Mouse (Mus musculus): ENCODE measurements around the gene Sla2. TPM values are rescaled to one million over a fixed set of nuclear protein-coding genes. Genes with fewer than 3 reads are reported as not detected.
"Not testable (repeated sequence)": the region's sequence is repeated elsewhere in the genome, so short reads cannot be mapped to it uniquely, and the experiment has no call there.

Gene Sla2
- polyA plus RNA-seq, 1 experiment = not detected

- Histone ChIP-seq H3K4me1 (ENCODE audit: control insufficient read depth, insufficient read depth, low read length) (peaks cover 12% of the 10 kb centered on the region), H3K4me3 (ENCODE audit: insufficient read depth, low read length) (no peak overlapping the region), H3K27ac (ENCODE audit: insufficient read depth, low read length) (no peak overlapping the region)
- TF ChIP-seq CTCF (IDR thresholded peaks at IDR 0.05; ENCODE audit: borderline replicate concordance, insufficient read depth, low read length) (no peak), POLR2A (IDR thresholded peaks at IDR 0.05; ENCODE audit: low read depth, low read length) (no peak)
Observed at GRCm38 (mm10) chr2:156843331-156843730, 43.7 kb downstream of the Sla2 start.

GRCm38 (mm10) chr2:156842711-156843110 is 44.3 kb downstream of the Sla2 start:
- peak overlapping the region; percentile 72 for H3K4me3 ChIP-seq (ENCODE audit: insufficient read depth, low read length)
- no peak overlapping the region for H3K27ac ChIP-seq (ENCODE audit: insufficient read depth, low read length)
- peaks cover 12% of the 10 kb centered on the region for H3K4me1 ChIP-seq (ENCODE audit: control insufficient read depth, insufficient read depth, low read length)
- no peak for TF ChIP-seq CTCF (IDR thresholded peaks at IDR 0.05; ENCODE audit: borderline replicate concordance, insufficient read depth, low read length)
- TF ChIP-seq POLR2A (IDR thresholded peaks at IDR 0.05; ENCODE audit: low read depth, low read length) = no peak

DNA sequence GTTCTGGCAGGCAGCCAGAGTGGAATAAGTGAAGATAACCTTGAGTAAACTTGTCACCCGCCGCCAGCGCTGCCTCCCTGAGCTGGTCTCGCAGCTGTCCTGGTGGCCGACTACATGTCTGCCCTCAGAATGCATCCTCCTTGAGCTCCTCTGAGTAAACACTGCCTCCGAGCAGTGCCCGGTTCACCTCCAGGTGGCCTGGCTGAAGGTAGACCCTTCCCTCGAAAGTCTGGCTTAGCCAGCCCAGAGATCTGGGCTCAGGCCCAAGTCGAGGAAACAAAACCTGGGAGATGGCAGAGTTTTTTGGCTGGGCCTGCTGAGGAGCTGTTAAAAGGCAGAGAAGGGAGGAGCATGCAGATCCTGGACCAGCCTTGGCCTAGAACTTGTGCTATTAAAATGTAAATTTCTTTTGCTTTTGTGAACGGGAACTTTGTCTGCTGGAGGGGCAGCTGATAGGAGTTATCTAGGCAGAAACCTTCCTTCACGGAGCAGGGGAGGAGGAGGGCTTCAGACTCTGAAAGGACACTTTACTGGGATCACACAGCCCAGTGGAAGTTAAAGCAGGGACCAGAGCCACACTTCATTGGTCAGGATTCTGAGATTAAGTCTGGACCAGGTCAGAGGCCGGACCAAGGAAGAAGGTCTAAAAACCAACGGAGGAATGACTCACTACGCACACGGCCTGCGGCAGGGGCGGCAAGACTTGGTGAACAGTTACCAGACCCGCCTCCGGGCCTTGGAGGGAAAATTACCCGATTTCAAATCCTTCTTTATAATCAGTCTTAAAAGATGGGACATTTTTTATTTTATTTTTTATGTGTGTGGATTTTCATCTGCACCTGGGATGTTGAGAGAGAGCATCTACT is 44.9 kb downstream of the Sla2 start:
- Histone ChIP-seq H3K4me1 (ENCODE audit: control insufficient read depth, insufficient read depth, low read length) (peaks cover 12% of the 10 kb centered on the region), H3K4me3 (ENCODE audit: insufficient read depth, low read length) (peak overlapping the region; percentile 72), H3K27ac (ENCODE audit: insufficient read depth, low read length) (peak overlapping the region; percentile 74)
- no peak for TF ChIP-seq CTCF (IDR thresholded peaks at IDR 0.05; ENCODE audit: borderline replicate concordance, insufficient read depth, low read length)

GRCm38 (mm10) chr2:156841028-156841840 is 45.8 kb downstream of the Sla2 start:
- H3K4me1 ChIP-seq (ENCODE audit: control insufficient read depth, insufficient read depth, low read length) = peaks cover 12% of the 10 kb centered on the region
- TF ChIP-seq CTCF (IDR thresholded peaks at IDR 0.05; ENCODE audit: borderline replicate concordance, insufficient read depth, low read length) (no peak), POLR2A (IDR thresholded peaks at IDR 0.05; ENCODE audit: low read depth, low read length) (0 out of 2 replicates have a peak, but pooled peaks have one; percentile 47)
- peak overlapping the region; percentile 72 for H3K4me3 ChIP-seq (ENCODE audit: insufficient read depth, low read length)
- H3K27ac ChIP-seq (ENCODE audit: insufficient read depth, low read length) = peak overlapping the region; percentile 38; the same call in 1 of the 2 replicates

DNA sequence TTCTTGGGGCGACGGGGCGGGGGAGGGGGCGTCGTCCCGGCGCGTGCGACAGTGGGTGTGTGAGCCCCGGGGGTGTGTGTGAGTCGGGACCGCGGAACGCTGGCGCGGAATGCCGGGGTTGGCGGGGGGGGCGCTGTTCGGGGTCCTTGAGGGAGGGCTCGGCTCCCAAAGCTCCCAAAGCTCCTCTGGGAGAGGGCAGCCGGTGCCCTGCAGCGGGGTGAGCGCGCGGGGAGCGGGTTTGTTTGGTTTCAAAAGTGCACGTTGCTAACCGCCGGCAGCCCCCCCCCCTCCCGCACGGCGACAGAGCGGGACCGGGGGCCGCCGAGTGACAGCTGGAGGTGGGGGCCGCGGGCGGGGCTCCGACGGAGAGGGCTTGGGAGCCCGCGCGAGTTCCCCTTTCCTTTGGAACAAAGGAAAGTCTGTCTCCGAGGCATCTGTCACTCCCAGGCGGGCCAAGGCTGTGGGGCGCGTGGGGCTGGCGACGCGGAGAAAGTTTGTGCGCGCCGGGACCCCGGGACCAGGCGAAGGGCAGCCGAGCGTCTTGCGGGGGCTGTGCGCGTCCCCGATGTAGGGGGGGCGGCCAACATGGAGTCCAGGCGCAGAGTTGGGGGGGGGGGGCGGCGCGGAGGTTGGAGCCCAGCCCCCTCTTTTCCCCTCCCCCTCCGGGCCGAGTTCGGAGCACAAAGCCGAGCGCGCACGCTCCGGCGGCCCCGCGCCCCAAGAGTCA is 46.5 kb downstream of the Sla2 start:
- no peak for TF ChIP-seq POLR2A (IDR thresholded peaks at IDR 0.05; ENCODE audit: low read depth, low read length)
- TF ChIP-seq CTCF (IDR thresholded peaks at IDR 0.05; ENCODE audit: borderline replicate concordance, insufficient read depth, low read length) = no peak
- Histone ChIP-seq H3K27ac (ENCODE audit: insufficient read depth, low read length) (no peak overlapping the region), H3K4me3 (ENCODE audit: insufficient read depth, low read length) (peak overlapping the region; percentile 72), H3K4me1 (ENCODE audit: control insufficient read depth, insufficient read depth, low read length) (peaks cover 12% of the 10 kb centered on the region)

DNA sequence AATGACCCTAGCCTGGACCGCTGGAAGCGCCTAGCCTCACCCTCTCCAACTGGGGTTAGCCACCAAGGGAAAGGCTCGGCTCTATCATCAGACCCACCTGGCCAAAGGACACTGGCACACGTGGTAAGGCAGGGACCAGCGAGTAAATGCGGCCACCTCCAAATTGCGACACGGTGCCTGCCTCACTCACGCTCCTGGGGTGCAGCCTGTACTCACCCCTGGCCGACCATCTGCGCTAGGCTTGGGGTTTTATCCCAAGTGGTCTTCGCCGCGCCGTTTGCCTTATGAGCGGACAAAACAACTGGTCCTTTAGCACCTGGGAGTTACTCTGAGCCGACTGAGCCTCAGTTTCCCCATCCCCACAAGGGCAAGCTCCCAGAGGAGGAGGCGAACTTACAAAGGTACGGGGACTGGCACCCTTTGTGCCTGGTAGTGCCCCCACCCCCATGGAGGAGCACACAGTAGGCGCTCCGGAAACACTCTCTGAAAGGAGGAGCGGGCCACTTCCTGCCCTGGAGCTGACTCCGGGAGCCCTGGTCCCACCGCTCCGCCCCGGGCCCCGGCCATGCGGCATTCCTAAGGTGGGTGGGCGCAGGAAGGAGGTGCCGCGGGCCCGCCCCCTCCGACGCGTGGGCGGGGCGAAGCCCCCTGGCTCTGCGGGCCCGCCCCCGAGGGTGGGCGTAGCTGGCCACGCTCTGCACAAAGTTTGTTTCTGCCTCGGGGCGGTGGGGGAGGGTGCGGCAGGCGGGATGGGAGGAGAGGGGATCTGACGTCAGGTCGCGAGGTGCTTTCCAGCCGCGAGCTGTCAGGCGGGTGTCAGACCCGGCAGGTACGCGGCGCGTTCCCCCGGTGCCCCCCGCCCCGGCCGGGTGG is 47.4 kb downstream of the Sla2 start, which contains the start of gene Tgif2:
Tgif2 (plus strand) TSS at position 689 of the 873 bp plus-strand sequence.
- Histone ChIP-seq H3K4me1 (ENCODE audit: control insufficient read depth, insufficient read depth, low read length) (peaks cover 12% of the 10 kb centered on the region), H3K27ac (ENCODE audit: insufficient read depth, low read length) (peak within 1 kb of the TSS; percentile 59), H3K4me3 (ENCODE audit: insufficient read depth, low read length) (peak within 1 kb of the TSS; percentile 72)
- peak; percentile 57; the same call in 1 of the 2 replicates for TF ChIP-seq POLR2A (IDR thresholded peaks at IDR 0.05; ENCODE audit: low read depth, low read length)
- no peak for TF ChIP-seq CTCF (IDR thresholded peaks at IDR 0.05; ENCODE audit: borderline replicate concordance, insufficient read depth, low read length)

DNA sequence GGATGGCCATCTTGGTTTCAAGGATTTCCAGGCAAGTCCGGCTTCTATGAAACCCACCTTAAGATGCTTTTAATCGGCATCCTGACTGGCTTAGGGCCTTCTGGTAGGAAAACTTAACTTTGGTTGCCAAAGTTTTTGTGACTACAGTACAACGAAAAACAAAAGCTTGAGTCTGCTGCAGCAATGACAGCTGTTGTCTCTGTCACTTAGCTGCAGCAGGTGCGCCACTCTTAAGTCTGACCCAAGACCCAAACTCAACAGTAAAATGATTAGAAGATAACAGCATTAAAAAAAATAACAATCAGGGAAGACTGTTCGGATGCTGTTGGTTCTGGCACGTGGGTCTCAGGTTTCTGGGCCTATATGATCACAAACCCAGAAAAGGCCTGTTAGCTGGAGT is 48.2 kb downstream of the Sla2 start:
- TF ChIP-seq CTCF (IDR thresholded peaks at IDR 0.05; ENCODE audit: borderline replicate concordance, insufficient read depth, low read length) (no peak), POLR2A (IDR thresholded peaks at IDR 0.05; ENCODE audit: low read depth, low read length) (no peak)
- Histone ChIP-seq H3K4me1 (ENCODE audit: control insufficient read depth, insufficient read depth, low read length) (peaks cover 12% of the 10 kb centered on the region), H3K27ac (ENCODE audit: insufficient read depth, low read length) (no peak overlapping the region), H3K4me3 (ENCODE audit: insufficient read depth, low read length) (peak overlapping the region; percentile 72)

- TF ChIP-seq CTCF (IDR thresholded peaks at IDR 0.05; ENCODE audit: borderline replicate concordance, insufficient read depth, low read length) (no peak), POLR2A (IDR thresholded peaks at IDR 0.05; ENCODE audit: low read depth, low read length) (no peak)
- H3K4me1 ChIP-seq (ENCODE audit: control insufficient read depth, insufficient read depth, low read length) = no peaks in the 10 kb centered on the region
- H3K27ac ChIP-seq (ENCODE audit: insufficient read depth, low read length) = no peak overlapping the region
Observed at GRCm38 (mm10) chr2:156834336-156834735, 52.7 kb downstream of the Sla2 start.

GRCm38 (mm10) chr2:156825128-156825527 is 61.9 kb downstream of the Sla2 start:
- not testable (repeated sequence) for H3K27ac ChIP-seq (ENCODE audit: insufficient read depth, low read length); H3K4me1 ChIP-seq (ENCODE audit: control insufficient read depth, insufficient read depth, low read length); H3K4me3 ChIP-seq (ENCODE audit: insufficient read depth, low read length)

More at GRCm38 (mm10) chr2:156834336-156834735, 52.7 kb downstream of the Sla2 start:
- H3K4me3 ChIP-seq (ENCODE audit: insufficient read depth, low read length) = no peak overlapping the region

Other genes with a start within 250 kb of the Sla2 start
- gene Myl9, start 111.8 kb downstream of the Sla2 start, polyA plus RNA-seq (2011; ENCODE audit: insufficient read length, low read depth, missing spikeins) = 830 and 1,112 TPM in 2 replicates
- gene Tgif2, start 47.2 kb downstream of the Sla2 start, polyA plus RNA-seq (2011; ENCODE audit: insufficient read length, low read depth, missing spikeins) = 12.4 and 17.0 TPM in 2 replicates
- 1.7 and 2.4 TPM in 2 replicates for gene 4930518I15Rik, start 29.2 kb downstream of the Sla2 start, polyA plus RNA-seq (2011; ENCODE audit: insufficient read length, low read depth, missing spikeins)
- gene Rab5if, start 24.1 kb downstream of the Sla2 start, polyA plus RNA-seq (2011; ENCODE audit: insufficient read length, low read depth, missing spikeins) = 125 and 156 TPM in 2 replicates
- 51.3 and 63.6 TPM in 2 replicates for gene Ndrg3, start 104.9 kb upstream of the Sla2 start, polyA plus RNA-seq (2011; ENCODE audit: insufficient read length, low read depth, missing spikeins)
- 16.9 and 26.0 TPM in 2 replicates for gene Dsn1, start 120.0 kb upstream of the Sla2 start, polyA plus RNA-seq (2011; ENCODE audit: insufficient read length, low read depth, missing spikeins)
- gene Soga1, start 192.1 kb upstream of the Sla2 start, polyA plus RNA-seq (2011; ENCODE audit: insufficient read length, low read depth, missing spikeins) = 20.2 and 21.8 TPM in 2 replicates
- not detected in 2 replicates for gene Tldc2, start 199.9 kb upstream of the Sla2 start, polyA plus RNA-seq (2011; ENCODE audit: insufficient read length, low read depth, missing spikeins)
- 79.5 and 83.7 TPM in 2 replicates for gene Samhd1, start 248.1 kb upstream of the Sla2 start, polyA plus RNA-seq (2011; ENCODE audit: insufficient read length, low read depth, missing spikeins)